28 mouse cellular contexts compared by ENCODE assay signal in the genomic region with DNA sequence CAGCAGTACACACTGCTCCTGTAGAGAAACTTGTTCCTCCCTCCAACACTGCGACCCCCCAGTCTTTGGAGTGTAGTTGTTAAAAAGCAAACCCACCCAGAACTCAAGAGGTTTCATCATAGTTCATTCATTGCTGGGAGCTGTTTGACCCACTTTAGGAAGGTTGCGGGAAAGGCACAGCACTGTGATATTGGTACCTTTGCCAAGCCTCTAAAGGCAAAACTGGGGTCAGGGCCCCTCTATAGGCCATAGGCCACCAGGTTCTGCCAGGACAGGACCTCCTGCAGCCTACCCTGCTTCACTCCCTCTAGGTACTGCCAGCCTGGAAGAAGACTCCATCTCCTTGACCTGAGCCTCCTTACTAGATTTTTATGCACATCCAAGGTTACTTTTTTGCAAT. TPM values are rescaled to one million over a fixed set of nuclear protein-coding genes. Genes with fewer than 3 reads are reported as not detected.
DNase-seq lines count a peak whose midpoint lies in the region; ATAC-seq lines count a peak whose summit lies in the region.
"Had no signal": no experiment of that assay in that cellular context is flagged by ENCODE, and none has a peak within 500 bp of the region (broad histone marks: within the 10 kb centered on the region; RNA-seq: fewer than 3 reads in every experiment).

No protein-coding gene starts in this region.

- no peak overlapping the region for H3K27ac ChIP-seq in neural tube, embryonic 15.5 days (replicated peaks)
- peak overlapping the region; percentile 74; the same call in 1 of the 2 replicates for H3K27ac ChIP-seq in midbrain, embryonic 12.5 days (replicated peaks)
- H3K27ac ChIP-seq in neural tube, embryonic 12.5 days, result no peak overlapping the region
- H3K27ac ChIP-seq: limb, embryonic 12.5 days; liver, embryonic 13.5 days; lung, embryonic 15.5 days; neural tube, embryonic 13.5 days; stomach, embryonic 15.5 days had no signal

- H3K36me3 ChIP-seq in neural tube, embryonic 15.5 days, result no peaks in the 10 kb centered on the region
- H3K36me3 ChIP-seq in midbrain, embryonic 12.5 days, result no peaks in the 10 kb centered on the region
- H3K36me3 ChIP-seq in neural tube, embryonic 12.5 days, result no peaks in the 10 kb centered on the region
- H3K36me3 ChIP-seq: limb, embryonic 12.5 days; liver, embryonic 13.5 days; lung, embryonic 15.5 days; neural tube, embryonic 13.5 days; stomach, embryonic 15.5 days had no signal

- H3K4me1 ChIP-seq in neural tube, embryonic 15.5 days, result peaks cover 40% of the 10 kb centered on the region
- peaks cover 64% of the 10 kb centered on the region for H3K4me1 ChIP-seq in midbrain, embryonic 12.5 days
- peaks cover 44% of the 10 kb centered on the region for H3K4me1 ChIP-seq in neural tube, embryonic 12.5 days
- H3K4me1 ChIP-seq: liver, embryonic 13.5 days had no signal

- intact Hi-C loops in heart, postnatal 36 days (cut with DNase I), result no loop called here

- no peaks in the 10 kb centered on the region for H3K9me3 ChIP-seq in neural tube, embryonic 15.5 days (replicated peaks)
- H3K9me3 ChIP-seq in midbrain, embryonic 12.5 days, result no peaks in the 10 kb centered on the region
- H3K9me3 ChIP-seq in neural tube, embryonic 12.5 days, result no peaks in the 10 kb centered on the region
- H3K9me3 ChIP-seq: limb, embryonic 12.5 days; liver, embryonic 13.5 days; lung, embryonic 15.5 days; neural tube, embryonic 13.5 days; stomach, embryonic 15.5 days had no signal

- ATAC-seq in neural tube, embryonic 15.5 days (ENCODE audit: low FRiP score), result no peak
- ATAC-seq in midbrain, embryonic 12.5 days (ENCODE audit: low FRiP score, low read depth), result no peak
- ATAC-seq in neural tube, embryonic 12.5 days (ENCODE audit: low FRiP score, low read depth), result no peak
- ATAC-seq: CD4-positive, CD25-positive, alpha-beta regulatory T cell, adult 4 months; forebrain, embryonic 14.5 days; intestine, embryonic 16.5 days; Patski had no signal

- H3K4me2 ChIP-seq in neural tube, embryonic 15.5 days, result no peak overlapping the region
- peak overlapping the region; percentile 25; the same call in 1 of the 2 replicates for H3K4me2 ChIP-seq in midbrain, embryonic 12.5 days (replicated peaks)
- H3K4me2 ChIP-seq in neural tube, embryonic 12.5 days (replicated peaks), result no peak overlapping the region
- H3K4me2 ChIP-seq: limb, embryonic 12.5 days; liver, embryonic 13.5 days; lung, embryonic 15.5 days; neural tube, embryonic 13.5 days; stomach, embryonic 15.5 days had no signal

- no peak overlapping the region for H3K9ac ChIP-seq in neural tube, embryonic 15.5 days (replicated peaks)
- no peak overlapping the region for H3K9ac ChIP-seq in midbrain, embryonic 12.5 days (replicated peaks)
- H3K9ac ChIP-seq in neural tube, embryonic 12.5 days, result no peak overlapping the region
- H3K9ac ChIP-seq: limb, embryonic 12.5 days; liver, embryonic 13.5 days; lung, embryonic 15.5 days; neural tube, embryonic 13.5 days; stomach, embryonic 15.5 days had no signal

- DNase-seq in embryo, embryonic 9.5 days (ENCODE audit: extremely low spot score), result peak; percentile 32
- no peak for DNase-seq in embryo, embryonic 11 days
- DNase-seq in neural tube, embryonic 10.5 days (ENCODE audit: extremely low spot score, low spot score), result peak; percentile 54
- no peak for DNase-seq in heart, postnatal 36 days
- DNase-seq in left cerebral cortex, adult 18-20 months (ENCODE audit: low spot score in 2 of 2), result no peak
- DNase-seq: adrenal gland, postnatal 14 days; cerebellum, adult 11-12 months; gastrocnemius, postnatal 36 days; heart, postnatal 14 days; layer of hippocampus, adult 9-11 months; liver, embryonic 13.5 days; lung, postnatal 4 days; right cerebral cortex, postnatal 25 days; thymus, adult 18-20 months had no signal

- peaks cover 93% of the 10 kb centered on the region for H3K27me3 ChIP-seq in neural tube, embryonic 15.5 days (replicated peaks)
- peaks cover 99% of the 10 kb centered on the region for H3K27me3 ChIP-seq in midbrain, embryonic 12.5 days
- peaks cover 99% of the 10 kb centered on the region for H3K27me3 ChIP-seq in neural tube, embryonic 12.5 days (replicated peaks)

- H3K4me3 ChIP-seq in neural tube, embryonic 15.5 days (replicated peaks), result no peak overlapping the region
- H3K4me3 ChIP-seq in midbrain, embryonic 12.5 days, result peak overlapping the region; percentile 30
- 0 out of 2 replicates have a peak overlapping the region, but pooled peaks have one; percentile 5 for H3K4me3 ChIP-seq in neural tube, embryonic 12.5 days
- H3K4me3 ChIP-seq: limb, embryonic 12.5 days; liver, embryonic 13.5 days; lung, embryonic 15.5 days; stomach, embryonic 15.5 days had no signal

- WGBS in neural tube, embryonic 15.5 days, result 8% methylated on average over 2 of the region's 2 CpGs
- WGBS in midbrain, embryonic 12.5 days, result 6% methylated on average over 2 of the region's 2 CpGs
- WGBS in neural tube, embryonic 12.5 days, result 3% methylated on average over 2 of the region's 2 CpGs

RNA-seq across cellular contexts. Expression of gene Sox14, which starts 2.2 kb away (rescaled TPM):
- polyA plus RNA-seq in neural tube, embryonic 15.5 days (2015; fragmentation: Nextera tagmentation; extraction: Ambion mirVana), result 8.0 and 10.2 TPM in 2 replicates
- 40.3 and 43.4 TPM in 2 replicates for polyA plus RNA-seq in midbrain, embryonic 12.5 days (2016; fragmentation: Nextera tagmentation; extraction: Ambion mirVana)
- 7.4 and 8.2 TPM in 2 replicates for polyA plus RNA-seq in neural tube, embryonic 12.5 days (2016; fragmentation: Nextera tagmentation; extraction: Ambion mirVana)
- not detected for total RNA-seq in heart, postnatal 36 days (2021)
- not detected for total RNA-seq in left cerebral cortex, adult 18-20 months (2021)
- total RNA-seq: adrenal gland, postnatal 14 days; ES-E14; gastrocnemius, postnatal 36 days; heart, postnatal 14 days had no signal
- polyA plus RNA-seq: CD4-positive, CD25-positive, alpha-beta regulatory T cell, adult 4 months; intestine, embryonic 16.5 days; kidney, embryonic 14.5 days; liver, embryonic 13.5 days; lung, embryonic 15.5 days; Patski; spleen, adult 2 months had no signal

Comparison
In these comparisons a context has a peak if more than half of its experiments do, and no peak if none do; other contexts are left out.
1. DNase-seq: peak in embryo, embryonic 9.5 days (single experiment) and neural tube, embryonic 10.5 days (single experiment); none in embryo, embryonic 11 days (single experiment), heart, postnatal 36 days (0 of 2) and left cerebral cortex, adult 18-20 months (0 of 2).